Mouse (Mus musculus) liver, adult 10 weeks (tissue): ENCODE data around the gene Cfap100. TPM values are rescaled to one million over a fixed set of nuclear protein-coding genes. Genes with fewer than 3 reads are reported as not detected.

Source experiments
- polyA plus RNA-seq: library from polyadenylated mRNA; stranded (reverse); fragments of 350-450 nt; fragmentation: Illumina TruSeq; extraction: RNeasy Lipid Tissue Mini Kit (QIAGEN cat#74804); gene quantifications from one replicate; pipeline ENCODE4 v1.2.3, GENCODE M21; 2014; ENCODE audit warnings: low read depth, low replicate concordance

The Cfap100 gene
- not detected for polyA plus RNA-seq

GRCm38 (mm10) chr6:90428380-90428974, at the start of gene Cfap100:
Gene Cfap100, minus strand, starts transcription at chr6:90428797.

GRCm38 (mm10) chr6:90462181-90462706, 33.6 kb upstream of the Cfap100 start, which contains the start of gene Klf15:
Gene Klf15, plus strand, starts transcription at chr6:90462576.

GRCm38 (mm10) chr6:90368976-90369724, 59.4 kb downstream of the Cfap100 start, which contains the start of gene Zxdc:
Gene Zxdc, plus strand, starts transcription at chr6:90369492.

Other genes starting within 250 kb of the Cfap100 start
- not detected for gene V1ra8, start 226.0 kb downstream of the Cfap100 start, polyA plus RNA-seq
- not detected for gene Vmn1r53, start 204.4 kb downstream of the Cfap100 start, polyA plus RNA-seq
- not detected for gene Vmn1r54, start 182.5 kb downstream of the Cfap100 start, polyA plus RNA-seq
- gene BC048671, start 127.6 kb downstream of the Cfap100 start, polyA plus RNA-seq = not detected
- gene Chst13, start 103.6 kb downstream of the Cfap100 start, polyA plus RNA-seq = 1.4 TPM
- gene Uroc1, start 95.5 kb downstream of the Cfap100 start, polyA plus RNA-seq = 113 TPM
- gene Zxdc, start 59.3 kb downstream of the Cfap100 start, polyA plus RNA-seq = 5.2 TPM
- gene Klf15, start 33.8 kb upstream of the Cfap100 start, polyA plus RNA-seq = 33.4 TPM
- gene Aldh1l1, start 57.6 kb upstream of the Cfap100 start, polyA plus RNA-seq = 241 TPM
- not detected for gene Slc41a3, start 175.9 kb upstream of the Cfap100 start, polyA plus RNA-seq